Mouse (Mus musculus) liver, postnatal 0 days (tissue): Measurements from ENCODE around the gene Rhox11.

Source experiments
- CTCF ChIP-seq: sonication (generic); IDR thresholded peaks from 2 replicates; pipeline ENCODE4 v1.5.1; 2016; ENCODE audit warnings: antibody characterized with exemption, low read depth
- EP300 ChIP-seq: IDR thresholded peaks from 2 replicates; pipeline ENCODE4 v1.6.1; 2016; ENCODE audit warnings: antibody characterized with exemption, low read depth, mild to moderate bottlenecking

- TF ChIP-seq CTCF, result peak; percentile 49
- no peak for TF ChIP-seq EP300
Observed at GRCm38 (mm10) chrX:38061544-38061943, 23.4 kb downstream of the Rhox11 start.
